Mouse (Mus musculus): ENCODE results near the gene Hydin.
"Not testable (repeated sequence)": the region's sequence is repeated elsewhere in the genome, so short reads cannot be mapped to it uniquely, and the experiment has no call there.

Gene Hydin

DNA sequence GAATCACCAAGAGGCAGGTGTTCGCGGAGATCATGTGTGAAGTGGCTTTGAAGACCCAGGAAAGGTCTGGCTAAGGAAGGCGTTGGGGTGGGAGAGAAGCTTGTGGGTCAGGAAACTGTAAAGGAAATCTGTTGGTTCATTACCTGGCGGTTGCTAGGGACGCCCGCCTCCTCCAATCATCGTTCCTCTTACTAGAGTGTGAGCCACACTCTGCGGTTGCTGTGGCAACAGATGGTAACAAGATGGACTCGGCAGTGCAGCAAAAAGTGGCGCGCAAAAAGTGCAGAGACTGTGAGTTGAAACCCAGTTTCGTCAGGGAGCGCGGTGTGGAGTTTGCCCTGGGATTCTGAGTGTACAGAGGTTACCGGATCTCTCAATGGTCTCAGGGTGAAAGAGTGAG lies at the start of gene Hydin:
Gene Hydin (plus strand): TSS at position 237 of the 400 bp plus-strand sequence.
- CTCF ChIA-PET, result no interaction called here

DNA sequence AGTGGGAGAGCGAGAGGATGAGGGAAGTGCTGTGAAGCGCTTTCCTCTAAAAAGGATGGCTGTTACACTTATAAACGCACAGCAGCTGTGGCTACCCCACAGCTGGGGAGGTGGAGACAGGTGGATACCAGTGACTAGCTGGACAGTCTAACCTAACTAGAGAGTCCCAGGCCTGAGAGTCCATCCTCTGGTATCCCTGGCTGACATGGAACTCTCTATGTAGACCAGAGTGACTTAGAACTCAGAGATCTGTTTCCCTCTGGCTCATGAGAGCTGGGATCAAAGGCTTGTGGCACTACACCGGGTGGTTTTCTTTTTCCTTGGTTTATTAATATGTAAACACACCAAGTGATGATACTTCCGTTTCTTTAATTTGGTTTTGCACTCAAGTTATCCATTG lies 49.6 kb upstream of the Hydin start:
- CTCF ChIA-PET, result no interaction called here

DNA sequence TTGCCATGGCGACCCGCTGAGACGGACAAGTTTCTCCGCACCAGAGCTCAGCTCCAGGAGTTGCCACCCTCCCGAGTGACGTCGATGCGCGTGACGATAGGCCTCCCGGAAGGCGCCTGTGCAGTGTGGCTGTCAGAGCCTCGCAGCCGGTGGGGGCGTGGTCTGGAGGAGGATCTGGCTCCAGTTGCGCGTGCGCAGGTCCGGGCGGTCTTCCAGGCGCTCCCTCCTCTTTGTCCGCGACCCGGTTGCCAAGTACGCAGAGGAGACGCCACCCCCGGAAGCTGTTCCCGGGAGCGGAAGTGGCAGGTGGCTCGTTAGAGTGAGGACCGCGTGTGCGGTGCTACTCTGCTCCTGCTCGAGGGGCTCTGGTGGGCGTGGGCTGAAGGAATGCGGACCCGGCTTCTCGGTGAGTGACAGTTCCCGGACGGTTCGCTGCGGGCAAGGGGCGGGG lies 49.1 kb upstream of the Hydin start:
- CTCF ChIA-PET, result no interaction called here

DNA sequence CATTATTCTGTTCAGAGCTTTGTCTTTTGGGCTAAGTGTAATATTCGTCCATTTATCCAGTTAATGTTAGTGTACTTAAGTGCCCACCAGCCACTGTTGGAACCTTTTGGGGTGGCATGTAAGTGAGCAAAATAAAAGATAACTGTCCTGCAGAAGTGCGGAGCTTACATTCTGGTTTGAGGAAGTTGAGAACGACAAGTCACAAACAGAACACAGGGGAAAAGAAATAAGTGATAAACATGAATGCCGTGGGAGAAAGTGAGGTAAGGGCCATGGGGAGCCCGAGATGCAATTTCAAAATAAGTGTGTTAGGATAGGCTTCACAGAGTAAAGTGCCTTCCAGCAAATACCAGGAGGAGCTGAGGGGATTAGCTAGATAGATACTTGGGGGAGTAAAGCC lies 48.3 kb upstream of the Hydin start:
- CTCF ChIA-PET, result no interaction called here

DNA sequence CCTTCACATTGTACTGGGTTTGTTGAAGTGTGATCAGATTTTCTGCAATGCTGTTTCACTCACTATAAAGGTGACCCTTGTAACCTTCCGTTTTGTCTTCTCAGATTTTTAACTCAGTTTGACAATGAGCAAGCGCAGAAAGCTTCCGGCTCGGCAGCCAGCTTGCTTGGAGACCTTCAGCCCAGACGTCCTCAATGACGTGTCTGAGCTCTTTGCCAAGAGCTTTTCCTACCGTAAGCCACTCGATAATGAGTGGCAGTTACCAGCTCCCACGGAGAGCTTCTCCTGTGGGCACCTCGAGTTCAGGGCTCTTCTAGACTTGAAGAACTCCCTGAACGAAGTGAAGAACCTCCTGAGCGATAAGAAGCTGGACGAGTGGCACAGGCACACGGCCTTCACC lies 45.8 kb upstream of the Hydin start:
- CTCF ChIA-PET, result no interaction called here

DNA sequence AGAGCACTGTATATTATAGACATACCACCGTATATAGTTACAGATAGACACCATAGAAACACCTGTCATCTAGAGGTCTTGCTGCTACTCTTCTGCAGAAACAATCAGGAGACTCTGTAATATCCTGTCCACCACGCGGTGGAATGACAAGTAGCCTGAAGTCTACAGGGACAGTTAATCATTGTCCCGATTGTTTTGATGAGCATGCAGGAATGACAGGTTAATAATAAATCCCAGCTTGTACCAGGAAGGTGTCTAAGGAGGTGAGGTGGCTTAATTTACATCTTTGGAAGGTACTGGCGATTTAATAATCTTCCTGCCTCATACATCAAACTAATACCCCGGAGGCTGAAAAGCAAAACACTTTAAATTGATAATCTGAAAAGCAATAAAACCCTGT lies 36.0 kb upstream of the Hydin start:
- CTCF ChIA-PET, result no interaction called here

DNA sequence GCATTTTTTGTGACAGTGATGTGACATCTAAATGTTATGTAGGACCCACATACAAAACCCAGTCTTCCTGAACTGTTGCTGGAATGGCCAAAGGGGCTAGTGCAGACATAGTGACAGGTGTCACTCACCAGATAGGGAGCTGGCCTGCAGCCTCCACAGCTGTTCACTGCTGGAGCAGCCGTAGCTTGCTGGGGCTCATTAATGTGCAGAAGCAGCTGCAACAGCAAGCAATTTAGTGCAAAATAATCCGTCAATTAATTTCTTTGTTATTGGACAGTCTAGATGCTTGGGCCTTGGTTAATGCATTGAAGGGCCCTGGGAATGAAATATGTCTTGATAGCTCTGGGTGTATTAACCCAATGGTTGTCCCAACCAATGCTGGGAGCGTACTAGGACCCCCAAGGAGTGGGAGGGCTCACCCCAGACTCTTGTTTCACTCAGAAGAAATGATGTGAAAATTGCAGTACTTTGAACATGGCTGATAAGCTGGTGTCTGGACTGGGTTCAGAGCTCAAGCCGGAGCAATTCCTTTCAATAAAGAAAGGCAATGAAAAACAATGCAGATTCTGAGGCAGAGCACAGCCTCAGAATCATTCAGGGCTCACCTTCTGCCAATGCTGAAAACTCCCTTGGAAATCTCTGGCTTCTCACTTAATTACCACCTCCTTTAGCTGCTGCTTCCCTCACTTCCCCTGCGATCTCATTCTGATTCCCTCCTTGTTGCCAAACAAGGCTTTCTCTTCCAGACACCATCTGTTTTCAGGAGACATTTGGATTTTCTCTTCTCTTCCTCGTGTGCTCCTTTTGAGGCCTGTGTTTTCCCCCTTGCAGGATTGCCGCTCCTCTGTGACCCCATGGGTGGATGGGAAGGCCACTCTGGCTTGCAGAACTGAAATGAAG lies 24.2 kb upstream of the Hydin start:
- CTCF ChIA-PET, result no interaction called here

DNA sequence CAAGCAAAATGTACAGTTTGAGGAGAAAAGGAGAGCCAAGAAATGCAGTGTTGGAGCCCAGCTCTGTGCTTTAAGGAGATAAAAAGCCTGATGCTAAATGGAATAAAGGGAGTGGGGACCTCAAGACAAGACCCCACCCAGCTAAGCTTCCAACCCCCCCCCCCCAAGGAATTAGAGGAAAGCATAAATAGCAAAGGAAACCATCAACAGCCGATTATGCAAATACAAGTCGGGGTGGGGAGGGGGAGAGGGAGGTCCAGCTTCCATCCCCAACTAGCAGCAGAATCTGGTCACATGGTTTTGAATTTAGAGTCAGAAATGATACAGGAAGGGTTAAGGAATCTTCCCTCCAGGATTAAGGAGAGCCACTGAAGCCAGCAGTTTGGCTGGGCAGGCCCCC lies 22.2 kb upstream of the Hydin start:
- CTCF ChIA-PET, result no interaction called here

DNA sequence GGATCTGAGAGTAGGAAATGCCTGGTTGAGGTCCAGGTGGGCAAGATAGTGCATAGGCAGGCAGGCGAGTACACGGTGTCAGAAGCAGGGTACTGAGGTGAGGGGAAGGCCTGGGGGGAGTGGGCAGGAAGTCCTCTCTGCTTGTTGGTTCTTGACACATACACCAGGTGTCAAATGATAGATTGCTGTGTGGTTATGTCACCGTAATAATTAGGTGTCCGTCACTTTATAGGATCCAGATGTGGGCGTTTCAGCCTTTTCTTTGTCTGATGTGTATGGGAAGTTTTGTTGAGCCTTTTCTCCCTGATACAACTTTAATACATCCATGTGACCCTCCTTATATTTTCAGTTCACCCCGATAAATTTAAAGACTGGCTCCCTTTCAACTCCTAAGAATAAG lies 19.5 kb upstream of the Hydin start:
- CTCF ChIA-PET, result no interaction called here

DNA sequence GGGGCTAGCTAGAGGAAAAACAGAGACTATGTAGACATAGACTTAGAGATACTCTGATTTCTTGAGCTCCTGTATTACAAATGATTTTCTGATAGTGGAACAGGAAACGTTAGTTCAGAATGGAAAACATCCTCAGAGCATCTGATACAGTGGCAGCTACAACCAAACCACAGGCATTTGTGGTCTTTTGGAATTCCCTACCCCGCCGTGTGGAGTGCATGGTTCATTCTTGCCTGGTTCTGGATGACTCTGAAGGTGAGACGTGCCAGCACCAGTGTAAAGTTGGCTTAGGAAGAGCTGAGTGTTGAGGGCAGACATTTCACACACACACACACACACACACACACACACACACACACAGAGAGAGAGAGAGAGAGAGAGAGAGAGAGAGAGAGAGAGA lies 12.8 kb upstream of the Hydin start:
- CTCF ChIA-PET, result no interaction called here

DNA sequence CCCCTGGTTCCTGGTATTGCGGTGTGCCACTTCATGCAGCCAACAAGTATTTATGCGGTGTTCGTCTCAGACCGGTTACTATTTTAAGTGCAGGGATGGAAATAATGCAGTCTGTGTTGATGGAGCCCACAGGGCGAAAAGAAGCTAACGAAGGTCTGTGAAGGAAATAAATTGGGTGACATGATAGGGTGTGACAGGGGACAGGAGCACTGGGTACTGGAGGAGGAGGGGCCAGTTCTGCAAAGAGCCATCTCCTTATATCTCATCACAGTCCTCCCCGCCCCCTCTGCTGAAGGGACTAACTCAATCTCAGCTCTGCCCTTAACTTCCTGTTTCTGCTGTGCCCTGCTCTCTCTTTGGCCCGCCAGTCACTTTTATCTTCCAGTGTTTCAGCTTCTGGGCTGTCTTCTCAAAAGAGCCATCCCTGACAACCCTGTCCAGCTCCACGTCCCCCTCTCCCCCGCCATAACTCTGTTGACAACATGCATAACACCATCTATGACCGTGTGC lies 926 bp upstream of the Hydin start:
- CTCF ChIA-PET, result no interaction called here

DNA sequence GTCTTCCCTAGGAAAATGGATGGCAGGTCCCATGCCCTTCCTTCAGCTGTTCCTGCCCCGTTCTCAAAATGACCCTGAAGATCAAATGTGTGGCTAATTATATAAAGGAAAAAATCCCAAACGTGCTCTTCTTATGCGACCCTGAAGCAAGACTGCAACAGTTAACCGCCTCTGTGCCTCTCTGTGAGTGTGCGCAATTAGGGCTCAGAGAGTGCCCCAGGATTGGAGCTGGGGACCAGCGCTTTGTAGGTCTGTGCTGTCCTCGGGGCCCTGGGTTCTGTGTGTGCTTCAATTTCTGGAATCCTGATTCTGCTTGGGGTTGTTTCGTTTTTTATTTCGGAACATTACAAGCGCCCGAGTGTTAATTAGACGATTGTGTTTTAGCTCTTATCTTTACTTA lies 491 bp downstream of the Hydin start:
- CTCF ChIA-PET, result no interaction called here

DNA sequence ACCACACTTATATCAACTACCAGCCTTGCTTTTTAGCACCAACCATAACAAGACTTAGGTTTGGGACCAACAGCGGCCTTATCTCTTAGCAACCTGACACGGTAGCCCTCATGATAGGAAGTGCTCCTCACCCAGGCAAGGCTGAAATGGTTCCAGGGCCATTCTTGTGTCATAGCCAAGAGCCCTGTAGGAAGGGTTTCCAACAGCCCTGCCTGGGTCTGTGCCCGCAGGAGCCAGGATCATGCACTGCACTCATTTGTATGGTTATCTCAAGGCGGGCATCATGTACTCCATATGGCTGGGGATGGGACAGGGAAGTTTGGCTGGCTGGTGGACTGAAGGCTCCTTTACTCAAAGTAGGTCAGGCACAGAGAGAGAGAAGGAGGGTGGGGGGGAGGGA lies 3.9 kb downstream of the Hydin start:
- CTCF ChIA-PET, result no interaction called here

DNA sequence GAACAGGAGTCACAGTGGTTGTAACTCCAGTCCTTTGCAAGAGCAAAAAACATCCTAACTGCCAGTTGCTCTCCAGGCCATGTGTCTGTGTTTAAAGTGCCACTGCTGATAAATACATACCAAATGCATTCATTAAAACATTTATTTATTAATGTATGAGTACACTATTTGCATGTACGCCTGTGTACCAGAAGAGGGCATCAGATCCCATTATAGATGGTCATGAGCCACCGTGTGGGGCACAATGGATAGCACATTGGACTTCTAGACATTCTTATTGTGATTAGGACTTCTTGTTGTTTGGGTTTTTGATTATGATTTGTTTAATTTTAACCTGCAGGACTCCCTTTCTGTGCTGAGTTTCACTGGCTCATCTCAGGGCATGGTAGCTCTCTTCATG lies 6.6 kb downstream of the Hydin start:
- CTCF ChIA-PET, result no interaction called here

DNA sequence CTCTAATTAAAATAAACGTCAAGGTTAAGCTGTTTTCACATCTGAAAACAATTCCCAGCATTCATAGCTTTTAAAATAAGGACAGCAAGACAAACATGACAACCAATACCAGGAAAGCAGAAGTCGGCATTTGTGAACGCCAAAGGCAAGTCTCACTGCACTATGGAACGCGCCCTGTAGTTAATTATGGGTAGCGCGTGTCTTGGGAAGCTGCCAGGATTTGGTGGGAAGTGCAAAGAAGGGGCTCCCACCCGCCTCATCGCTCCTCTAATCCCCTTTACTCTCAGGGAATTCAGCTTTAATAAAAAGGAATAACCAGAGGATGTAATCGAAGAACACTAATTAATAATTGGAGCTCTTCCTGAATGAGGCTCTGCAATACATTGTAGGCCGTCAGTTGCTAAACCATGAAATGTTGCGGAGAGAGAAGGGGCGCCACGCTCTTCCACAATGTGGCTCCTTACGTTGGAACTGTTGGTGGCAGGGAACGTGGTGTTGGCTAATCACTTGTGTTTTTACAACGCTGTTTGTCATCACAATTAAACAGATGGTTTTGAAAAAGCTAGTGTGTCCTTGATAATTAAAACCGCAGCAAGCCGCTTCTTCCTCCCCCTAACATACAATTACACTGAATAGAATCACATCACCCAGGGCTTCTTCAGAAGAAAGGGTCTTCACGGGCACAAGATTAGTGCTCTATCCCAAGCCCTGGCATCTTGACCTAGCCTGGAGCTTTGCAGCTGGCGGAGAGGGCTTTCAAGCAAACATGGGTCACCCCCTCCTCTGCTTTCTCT lies 8.9 kb downstream of the Hydin start:
- CTCF ChIA-PET, result no interaction called here

DNA sequence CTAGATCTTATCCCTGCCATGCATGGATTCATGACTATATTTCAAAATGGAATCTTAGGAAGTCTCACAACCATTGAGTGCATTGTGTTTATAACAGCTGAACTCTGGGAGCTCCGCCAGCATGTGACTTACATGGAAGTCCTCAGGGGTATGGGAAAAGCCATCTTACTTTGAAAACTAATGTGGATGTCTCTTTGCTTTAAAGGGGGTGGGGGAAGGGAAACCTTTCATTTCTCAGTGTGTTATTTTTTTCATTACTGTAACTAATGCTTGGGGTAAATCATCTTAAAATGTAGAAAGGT lies 9.4 kb downstream of the Hydin start:
- CTCF ChIA-PET, result no interaction called here

DNA sequence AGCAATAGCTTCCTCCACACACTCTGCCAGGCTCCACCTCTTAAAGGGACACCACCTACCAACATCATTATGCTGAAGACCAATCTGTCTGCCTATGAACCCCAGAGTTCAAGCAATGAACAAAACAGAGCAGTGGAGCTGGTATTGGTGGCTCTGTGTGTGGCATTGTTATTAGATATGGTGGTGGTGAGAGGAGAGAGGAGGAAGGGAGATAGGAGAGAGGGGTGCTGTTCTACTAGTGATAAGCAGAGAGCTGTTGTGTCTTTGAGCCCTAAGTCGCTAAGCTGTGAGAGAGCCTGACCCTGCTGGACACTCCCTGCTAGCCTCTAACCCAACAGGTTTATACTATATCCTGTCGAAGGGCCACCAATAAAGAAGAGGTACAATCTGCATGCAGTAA lies 45.9 kb downstream of the Hydin start:
- CTCF ChIA-PET, result no interaction called here

DNA sequence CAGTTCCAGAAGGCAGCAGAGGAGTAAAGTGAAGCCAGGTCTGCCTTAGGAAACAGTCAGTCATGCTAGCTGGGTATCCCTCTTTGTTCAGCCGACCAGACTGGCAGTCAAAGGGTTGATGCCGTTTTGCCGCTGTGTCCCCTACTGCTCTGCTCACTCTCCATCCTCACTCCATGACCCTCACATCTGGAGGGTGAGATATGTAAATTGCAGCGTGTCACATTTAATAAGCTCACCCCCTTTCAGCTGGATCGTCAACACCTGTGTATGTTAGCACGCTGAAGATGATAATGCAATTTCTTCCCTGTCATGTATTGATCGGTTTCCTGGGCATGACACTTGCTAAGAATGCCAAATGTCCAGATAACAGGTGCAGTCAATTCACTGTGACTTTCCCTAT lies 49.0 kb downstream of the Hydin start:
- CTCF ChIA-PET, result no interaction called here

DNA sequence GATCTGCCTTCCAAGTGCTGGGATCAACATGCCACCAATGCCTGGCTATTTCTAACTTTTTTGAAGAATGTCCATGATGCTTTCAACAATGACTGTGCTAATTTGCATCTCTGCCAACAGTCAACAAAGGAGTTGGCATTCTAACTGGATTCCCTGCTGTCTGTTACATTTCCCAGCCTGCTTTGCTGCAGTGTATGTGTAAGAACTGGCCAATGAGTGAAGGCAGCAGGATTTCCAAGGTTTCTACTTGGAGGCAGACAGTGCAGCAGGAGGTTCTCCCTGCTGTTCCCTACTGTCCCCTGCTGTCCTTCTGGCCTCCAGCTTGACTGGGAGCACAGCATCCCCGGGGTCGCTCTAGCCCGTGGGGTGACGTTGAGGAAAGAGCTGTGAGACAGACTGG lies 52.8 kb downstream of the Hydin start:
- CTCF ChIA-PET, result no interaction called here

DNA sequence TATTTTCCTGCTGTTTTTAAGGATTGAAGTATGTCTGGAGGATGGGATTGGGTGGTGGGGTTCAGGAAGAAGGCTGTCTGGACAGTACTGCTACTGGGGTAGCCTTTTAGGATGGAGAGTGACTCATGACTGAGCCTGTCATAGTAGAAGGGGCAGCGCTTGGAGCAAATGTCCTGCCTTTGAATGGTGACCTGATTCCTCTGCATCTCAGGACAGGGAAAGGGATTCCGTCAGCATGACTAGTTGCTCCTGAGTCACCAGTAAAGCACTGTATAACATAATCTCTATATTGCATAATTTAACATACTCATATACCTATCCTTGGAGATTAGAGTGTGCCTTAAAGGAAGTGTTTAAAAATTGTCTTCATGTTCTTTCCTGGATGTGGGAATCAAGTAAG lies 54.7 kb downstream of the Hydin start:
- CTCF ChIA-PET, result no interaction called here

DNA sequence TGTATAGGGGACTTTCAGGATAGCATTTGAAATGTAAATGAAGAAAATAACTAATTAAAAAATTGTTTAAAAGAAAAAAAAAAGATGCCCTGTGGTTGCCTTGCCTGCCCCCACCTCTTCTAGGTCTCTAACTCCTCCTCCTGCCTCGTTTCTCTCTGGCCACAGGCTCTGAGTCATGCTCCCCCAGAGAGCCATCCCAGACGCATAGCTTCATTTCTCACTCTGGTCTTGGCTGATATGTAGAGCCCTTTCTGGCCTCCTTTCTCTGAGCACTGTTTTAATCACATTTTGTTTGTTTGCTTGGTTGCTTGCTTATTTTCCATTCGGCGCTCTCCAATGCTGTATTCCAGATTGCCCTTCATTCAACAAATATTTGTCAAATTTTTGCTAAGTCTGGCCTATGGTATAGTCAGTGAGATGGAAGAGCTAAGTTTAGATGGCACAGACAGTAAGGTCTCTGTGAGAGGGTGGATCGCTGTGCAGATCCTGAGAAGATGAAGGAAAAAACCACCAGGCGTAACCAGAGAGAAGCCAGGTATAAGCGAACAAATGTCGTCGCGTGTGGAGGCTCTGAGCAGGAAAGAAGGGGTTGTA lies 57.3 kb downstream of the Hydin start:
- CTCF ChIA-PET, result no interaction called here

DNA sequence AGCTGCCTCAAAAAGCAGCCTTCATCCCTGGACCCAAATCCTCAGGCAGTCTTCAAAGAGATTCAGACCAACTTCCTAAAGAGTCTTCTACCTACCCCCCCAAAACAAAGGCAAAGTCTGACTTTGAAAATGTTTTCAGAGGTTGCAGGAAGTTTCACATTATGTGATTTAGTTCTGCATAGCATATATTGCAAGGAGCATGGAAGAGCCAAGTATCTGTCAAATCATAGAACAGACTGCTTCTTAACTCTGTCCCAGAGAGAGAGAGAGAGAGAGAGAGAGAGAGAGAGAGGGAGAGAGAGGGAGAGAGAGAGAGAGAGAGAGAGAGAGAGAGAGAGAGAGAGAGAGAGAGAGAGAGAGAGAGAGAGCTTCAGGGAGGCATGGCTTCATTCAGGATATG lies 60.3 kb downstream of the Hydin start:
- CTCF ChIA-PET, result not testable (repeated sequence)

DNA sequence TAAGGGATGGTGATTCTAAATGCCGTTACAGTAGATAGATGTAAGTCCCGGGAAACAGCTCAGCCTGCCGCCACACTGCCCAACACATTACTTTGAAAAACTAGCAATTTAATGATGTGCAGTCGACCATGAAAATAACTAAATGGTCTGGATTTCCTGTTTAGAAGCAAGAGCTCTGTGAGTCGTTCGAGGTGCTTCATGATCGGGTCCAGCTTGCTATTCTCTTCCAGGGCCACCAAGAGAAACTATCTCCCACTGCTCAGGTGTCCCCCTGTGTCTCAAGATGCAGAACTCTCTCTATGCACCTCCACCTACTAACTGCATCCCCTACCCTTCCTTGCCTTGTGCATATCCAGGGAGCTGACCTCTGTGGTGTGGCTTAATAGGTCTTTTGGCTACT lies 66.6 kb downstream of the Hydin start:
- CTCF ChIA-PET, result no interaction called here

Data from spleen, embryonic (tissue).